Mouse (Mus musculus) adrenal gland, adult 18-20 months (tissue): ENCODE measurements around the gene Sowahd. TPM values are rescaled to one million over a fixed set of nuclear protein-coding genes. Genes with fewer than 3 reads are reported as not detected.

Experiments used
- DNase-seq, 2 experiments: peaks; one replicate each; pipeline ENCODE4 v3.0.0; 2021 to 2022; ENCODE audit warnings: low spot score in 2 of 2
- total RNA-seq, 2 experiments: library from RNA; stranded (reverse); gene quantifications; 1 replicate in 1 of 2; 2 replicates in 1 of 2; pipeline ENCODE4 v1.2.3; 2021

The Sowahd gene
- total RNA-seq, 2 experiments from 2014 or later = 0.27 to 2.7 TPM

DNA sequence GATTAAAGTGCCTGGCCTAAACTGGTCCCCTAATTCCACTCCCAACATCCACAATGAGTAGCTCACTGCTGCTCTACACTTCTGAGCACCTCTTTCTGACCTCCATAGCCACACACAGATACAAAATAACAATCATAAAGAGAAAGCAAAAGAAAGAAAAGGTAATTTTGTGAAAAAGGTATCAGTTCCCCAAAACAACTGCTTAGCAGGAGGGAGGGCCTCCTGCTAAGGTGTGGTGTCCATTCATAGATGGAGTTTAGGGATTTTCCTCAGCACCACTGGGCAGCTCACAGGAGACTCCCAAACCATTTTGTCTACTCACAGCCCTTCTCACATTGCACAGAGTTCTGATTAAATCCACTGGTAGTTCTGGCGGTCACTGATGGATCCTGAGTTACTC, 40.1 kb downstream of the Sowahd start:
- no peak for DNase-seq

DNA sequence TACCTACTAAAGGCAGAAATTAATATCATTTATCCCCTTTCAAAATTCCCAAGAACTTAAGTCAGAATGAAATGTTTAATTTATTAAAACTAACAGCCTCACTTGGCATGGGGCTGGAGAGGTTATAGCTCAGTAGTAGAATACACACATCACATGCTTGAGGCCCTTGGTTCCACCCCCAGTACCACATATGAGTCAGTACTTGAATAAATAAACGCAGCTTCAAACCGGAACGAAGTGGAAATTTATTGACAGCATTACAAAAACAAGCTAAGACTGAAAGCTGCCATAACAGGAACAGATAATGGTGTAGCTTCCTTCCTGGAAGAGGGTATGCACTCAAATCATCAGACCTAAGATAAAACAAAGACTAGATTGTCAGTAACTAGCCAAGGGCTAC, 42.8 kb downstream of the Sowahd start:
- DNase-seq = no peak

DNA sequence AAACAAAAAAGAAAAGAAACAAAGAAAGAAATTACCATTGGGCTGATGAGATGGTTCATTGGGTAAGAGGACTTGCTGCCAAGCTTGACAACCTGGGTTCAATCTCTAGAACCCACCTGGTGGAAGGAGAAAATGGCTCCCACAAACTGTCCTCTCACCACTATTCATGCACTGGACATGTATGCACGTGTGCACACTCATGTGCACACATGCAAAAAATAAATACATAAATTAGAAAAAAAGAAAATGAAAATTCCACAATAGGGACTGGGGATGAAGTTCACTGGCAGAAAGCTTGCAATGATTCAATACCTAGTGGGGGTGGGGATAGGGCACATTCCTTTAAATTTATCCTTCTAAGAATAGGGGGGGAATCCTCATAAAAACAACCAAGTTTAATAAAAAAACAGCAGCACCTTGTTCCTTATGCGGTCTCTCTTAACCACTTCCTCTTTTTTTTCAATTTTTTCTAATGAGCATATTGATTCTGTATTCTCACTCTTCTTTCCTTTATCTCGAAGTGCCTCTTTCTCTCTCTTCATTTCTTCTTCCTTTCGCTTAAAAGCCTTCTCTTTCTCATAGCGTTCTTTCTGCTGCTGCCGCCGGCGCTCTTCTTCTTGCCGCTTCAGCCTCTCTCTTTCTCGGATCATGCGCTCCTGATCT, 46.6 kb downstream of the Sowahd start:
- DNase-seq = no peak

DNA sequence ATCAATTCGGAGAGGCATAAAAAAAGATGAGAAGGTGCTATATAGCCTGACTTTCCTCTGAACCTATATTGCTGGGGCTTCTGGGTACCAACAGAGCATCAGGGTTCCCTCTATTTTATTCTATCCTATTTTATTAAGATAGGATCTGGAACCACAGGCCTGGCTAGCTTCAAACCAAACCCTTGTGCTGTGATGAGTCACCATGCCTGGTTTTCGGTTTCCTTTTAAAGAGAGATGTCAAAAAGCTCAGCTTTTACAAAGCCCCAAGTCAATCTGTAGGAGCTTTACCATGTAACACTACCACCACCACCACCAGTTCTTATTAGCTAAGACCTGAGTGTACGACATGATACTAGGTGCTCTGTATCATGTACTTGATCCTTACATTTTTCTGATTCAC, 50.0 kb downstream of the Sowahd start:
- DNase-seq = no peak

Other genes starting within 250 kb of the Sowahd start
- 10 to 100 TPM; 57.3 to 74.1 TPM for gene Ube2a, start 174.9 kb upstream of the Sowahd start, total RNA-seq
- 10 to 100 TPM; 48.6 to 50.9 TPM for gene C330007P06Rik, start 174.7 kb upstream of the Sowahd start, total RNA-seq
- 10 to 100 TPM; 11.8 to 13.4 TPM for gene Nkrf, start 145.9 kb upstream of the Sowahd start, total RNA-seq
- 10 to 100 TPM; 17.2 to 18.5 TPM for gene Sept6, start 57.1 kb upstream of the Sowahd start, total RNA-seq
- 100 to 1,000 TPM; 573 to 575 TPM for gene Rpl39, start 36.6 kb downstream of the Sowahd start, total RNA-seq
- 10 to 100 TPM; 12.2 to 15.6 TPM for gene Upf3b, start 61.5 kb downstream of the Sowahd start, total RNA-seq
- gene Nkap, start 78.0 kb downstream of the Sowahd start, total RNA-seq = 10 to 100 TPM; 10.8 to 15.1 TPM
- not detected for gene Akap14, start 120.0 kb downstream of the Sowahd start, total RNA-seq
- gene Ndufa1, start 142.3 kb downstream of the Sowahd start, total RNA-seq = 100 to 1,000 TPM; 442 to 644 TPM
- 1 to 10 TPM; 3.0 to 3.5 TPM for gene Rnf113a1, start 142.4 kb downstream of the Sowahd start, total RNA-seq
- not detected for gene Gm9, start 162.2 kb downstream of the Sowahd start, total RNA-seq
- not detected for gene Rhox1, start 173.4 kb downstream of the Sowahd start, total RNA-seq
- not detected for gene Rhox2a, start 196.1 kb downstream of the Sowahd start, total RNA-seq
- gene Rhox3a, start 201.1 kb downstream of the Sowahd start, total RNA-seq = not detected
- not detected for gene Rhox4a, start 216.5 kb downstream of the Sowahd start, total RNA-seq